Mouse (Mus musculus) intestine, postnatal 0 days (tissue): ENCODE measurements at regions not wholly inside any gene's neighbourhood (a gene's known extent, or its start where the extent isn't known, plus 50 kb on each side); places are given as distances from the start of the nearest gene placed in this dataset.
A peak's percentile ranks its signal among the peaks of the same experiment; 100 is the strongest.

ENCODE experiments used
- ATAC-seq: fragments of 200-750 bp; cut with Nextera tagmentation; 2 replicates; pipeline ENCODE4 v1.8.0; 2017; ENCODE audit warnings: mild to moderate bottlenecking, moderate TSS enrichment, moderate library complexity
- H3K27ac ChIP-seq: fragments of 300-500 bp; sonication (generic); 2 replicates; pipeline ENCODE4 v1.5.1; 2014; ENCODE audit warnings: mild to moderate bottlenecking, low read depth, low read length, moderate library complexity
- H3K27me3 ChIP-seq: fragments of 300-500 bp; sonication (generic); replicated peaks from 2 replicates; pipeline ENCODE4 v1.6.1; 2014; ENCODE audit warnings: low read length, mixed read lengths; ENCODE audit not compliant: control insufficient read depth, insufficient read depth
- H3K36me3 ChIP-seq: fragments of 300-500 bp; sonication (generic); 2 replicates; pipeline ENCODE4 v1.6.1; 2014; ENCODE audit warnings: mild to moderate bottlenecking, moderate library complexity; ENCODE audit not compliant: control insufficient read depth, insufficient read depth
- H3K4me1 ChIP-seq: fragments of 300-500 bp; sonication (generic); replicated peaks from 2 replicates; pipeline ENCODE4 v1.6.1; 2014; ENCODE audit warnings: antibody characterized with exemption, low read length, mixed read lengths; ENCODE audit not compliant: control insufficient read depth, insufficient read depth
- H3K4me2 ChIP-seq: fragments of 300-500 bp; sonication (generic); replicated peaks from 2 replicates; pipeline ENCODE4 v1.6.1; 2014; ENCODE audit warnings: low read depth, mild to moderate bottlenecking, moderate library complexity
- H3K4me3 ChIP-seq: fragments of 300-500 bp; sonication (generic); 2 replicates; pipeline ENCODE4 v1.5.1; 2014; ENCODE audit warnings: low read depth, low read length
- H3K9ac ChIP-seq: fragments of 300-500 bp; sonication (generic); 2 replicates; pipeline ENCODE4 v1.6.1; 2014; ENCODE audit warnings: mild to moderate bottlenecking, low read depth, low read length
- H3K9me3 ChIP-seq: fragments of 300-500 bp; sonication (generic); 2 replicates; pipeline ENCODE4 v1.6.1; 2016; ENCODE audit warnings: mixed run types; ENCODE audit not compliant: control insufficient read depth
- CTCF ChIP-seq: sonication (generic); IDR thresholded peaks from 2 replicates; pipeline ENCODE4 v1.5.1; 2016; ENCODE audit warnings: low read depth, mild to moderate bottlenecking, control low read depth, antibody characterized with exemption, moderate library complexity
- WGBS: fragments of 180-500 bp; shearing (Covaris S2); extraction: QIAGEN DNeasy Blood & Tissue Kit; methylation state at CpG from one replicate; pipeline ENCODE4 v1.1.7; 2014; 5-methylcytosine and 5-hydroxymethylcytosine counted together

GRCm38 (mm10) chr3:76014766-76015165, 58.0 kb upstream of the Golim4 start:
- H3K9ac ChIP-seq = no peak overlapping the region
- WGBS = 68% methylated on average over 4 of the region's 4 CpGs

GRCm38 (mm10) chr3:76008564-76009183, 51.9 kb upstream of the Golim4 start:
- 33% methylated on average over 3 of the region's 3 CpGs for WGBS
- H3K4me1 ChIP-seq = no peaks in the 10 kb centered on the region
- no peak for ATAC-seq

More at GRCm38 (mm10) chr3:76014766-76015165, 58.0 kb upstream of the Golim4 start:
- no peaks in the 10 kb centered on the region for H3K36me3 ChIP-seq
- no peak overlapping the region for H3K27ac ChIP-seq
- no peaks in the 10 kb centered on the region for H3K9me3 ChIP-seq
- no peak overlapping the region for H3K4me2 ChIP-seq
- no peaks in the 10 kb centered on the region for H3K27me3 ChIP-seq
- H3K4me1 ChIP-seq = no peaks in the 10 kb centered on the region
- no peak overlapping the region for H3K4me3 ChIP-seq
- TF ChIP-seq CTCF = no peak
- no peak for ATAC-seq

More at GRCm38 (mm10) chr3:76008564-76009183, 51.9 kb upstream of the Golim4 start:
- no peak overlapping the region for H3K9ac ChIP-seq
- no peaks in the 10 kb centered on the region for H3K9me3 ChIP-seq
- no peak overlapping the region for H3K4me2 ChIP-seq
- H3K4me3 ChIP-seq = no peak overlapping the region
- no peaks in the 10 kb centered on the region for H3K36me3 ChIP-seq
- TF ChIP-seq CTCF = peak; percentile 74
- H3K27me3 ChIP-seq = no peaks in the 10 kb centered on the region
- H3K27ac ChIP-seq = no peak overlapping the region
